Mouse (Mus musculus) forebrain, embryonic 15.5 days (tissue): ENCODE measurements around the gene Fgfr2. TPM values are rescaled to one million over a fixed set of nuclear protein-coding genes. Genes with fewer than 3 reads are reported as not detected.
A peak's percentile ranks its signal among the peaks of the same experiment; 100 is the strongest.

Source experiments
- ATAC-seq: fragments of 200-750 bp; cut with Nextera tagmentation; replicated peaks from 2 replicates; pipeline ENCODE4 v1.8.0; 2017; ENCODE audit warnings: mild to moderate bottlenecking, moderate TSS enrichment, moderate library complexity
- H3K27ac ChIP-seq: fragments of 300-500 bp; sonication (generic); replicated peaks from 2 replicates; pipeline ENCODE4 v1.5.1; 2015; ENCODE audit warnings: mild to moderate bottlenecking, inconsistent platforms
- H3K27me3 ChIP-seq: fragments of 300-500 bp; sonication (generic); 2 replicates; pipeline ENCODE4 v1.6.1; 2015; ENCODE audit warnings: inconsistent platforms
- H3K36me3 ChIP-seq: fragments of 300-500 bp; sonication (generic); 2 replicates; pipeline ENCODE4 v1.6.1; 2015; ENCODE audit warnings: mild to moderate bottlenecking, inconsistent platforms
- H3K4me1 ChIP-seq: fragments of 300-500 bp; sonication (generic); 2 replicates; pipeline ENCODE4 v1.6.1; 2015; ENCODE audit warnings: inconsistent platforms
- H3K4me2 ChIP-seq: fragments of 300-500 bp; sonication (generic); replicated peaks from 2 replicates; pipeline ENCODE4 v1.6.1; 2015; ENCODE audit warnings: mild to moderate bottlenecking, inconsistent platforms
- H3K4me3 ChIP-seq: fragments of 300-500 bp; sonication (generic); 2 replicates; pipeline ENCODE4 v1.5.1; 2015; ENCODE audit warnings: mild to moderate bottlenecking, inconsistent platforms
- H3K9ac ChIP-seq: fragments of 300-500 bp; sonication (generic); replicated peaks from 2 replicates; pipeline ENCODE4 v1.6.1; 2015; ENCODE audit warnings: mild to moderate bottlenecking, inconsistent platforms
- H3K9me3 ChIP-seq: fragments of 300-500 bp; sonication (generic); 2 replicates; pipeline ENCODE4 v1.6.1; 2016; ENCODE audit warnings: inconsistent platforms
- WGBS: fragments of 180-500 bp; shearing (Covaris S2); methylation state at CpG from one replicate; pipeline ENCODE4 v1.1.7; 2015; ENCODE audit warnings: mixed read lengths; 5-methylcytosine and 5-hydroxymethylcytosine counted together
- polyA plus RNA-seq: library from polyadenylated mRNA; unstranded; fragments of >200 nt; fragmentation: Nextera tagmentation; extraction: Ambion mirVana; gene quantifications from 2 replicates; pipeline ENCODE4 v1.2.1, GENCODE M21; 2015

Gene Fgfr2
- polyA plus RNA-seq, 1 experiment from 2014 or later = 48.1 TPM

- no peaks in the 10 kb centered on the region for H3K9me3 ChIP-seq
- peak; percentile 51; the same call in 1 of the 2 replicates for ATAC-seq
- H3K4me3 ChIP-seq = no peak overlapping the region
- WGBS = 27% methylated on average over 13 of the region's 13 CpGs
- H3K27ac ChIP-seq = peak overlapping the region; percentile 25; the same call in 1 of the 2 replicates
- H3K27me3 ChIP-seq = no peaks in the 10 kb centered on the region
- no peak overlapping the region for H3K9ac ChIP-seq
- H3K36me3 ChIP-seq = no peaks in the 10 kb centered on the region
- H3K4me1 ChIP-seq = peaks cover 36% of the 10 kb centered on the region
- no peak overlapping the region for H3K4me2 ChIP-seq
Observed at GRCm38 (mm10) chr7:130574211-130574991, 2548.7 kb downstream of the Fgfr2 start.

GRCm38 (mm10) chr7:130573746-130574145, 2549.4 kb downstream of the Fgfr2 start:
- WGBS = 88% methylated on average over 10 of the region's 10 CpGs
- no peak for ATAC-seq
- Histone ChIP-seq H3K9ac (no peak overlapping the region), H3K4me1 (peaks cover 36% of the 10 kb centered on the region), H3K4me2 (no peak overlapping the region), H3K9me3 (no peaks in the 10 kb centered on the region), H3K27ac (no peak overlapping the region), H3K36me3 (no peaks in the 10 kb centered on the region), H3K27me3 (no peaks in the 10 kb centered on the region), H3K4me3 (no peak overlapping the region)

GRCm38 (mm10) chr7:130572821-130573220, 2550.3 kb downstream of the Fgfr2 start, which contains the start of gene Nsmce4a:
Gene Nsmce4a, minus strand, starts transcription at chr7:130573118.
- H3K36me3 ChIP-seq = no peaks in the 10 kb centered on the region
- ATAC-seq = no peak
- H3K4me1 ChIP-seq = peaks cover 36% of the 10 kb centered on the region
- H3K4me2 ChIP-seq = no peak within 1 kb of the TSS
- H3K9ac ChIP-seq = no peak within 1 kb of the TSS
- 76% methylated on average over 11 of the region's 11 CpGs for WGBS
- H3K27me3 ChIP-seq = no peaks in the 10 kb centered on the region
- no peak within 1 kb of the TSS for H3K27ac ChIP-seq
- H3K4me3 ChIP-seq = no peak within 1 kb of the TSS
- no peaks in the 10 kb centered on the region for H3K9me3 ChIP-seq

DNA sequence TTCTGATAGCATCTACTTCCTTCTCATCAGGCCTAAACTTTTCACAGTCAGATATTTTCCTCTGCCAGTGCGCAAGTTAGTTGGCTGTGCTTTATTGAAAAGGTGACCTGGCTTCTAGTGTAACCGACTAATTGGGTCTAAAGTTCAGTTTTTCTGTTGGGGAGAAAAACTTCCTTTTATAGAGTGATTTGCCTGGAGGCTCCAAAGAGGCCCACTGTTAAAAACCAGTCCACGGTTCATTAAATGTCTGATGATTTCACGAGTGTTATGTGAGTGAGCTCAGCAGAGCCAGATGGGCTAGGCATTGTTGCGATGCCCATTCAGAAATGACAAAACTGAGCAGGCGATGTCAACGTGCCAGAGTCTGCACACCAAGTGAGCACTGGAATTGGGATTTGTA, 2552.7 kb downstream of the Fgfr2 start:
- H3K27ac ChIP-seq = peak overlapping the region; percentile 37; the same call in 1 of the 2 replicates
- no peak overlapping the region for H3K4me3 ChIP-seq
- 15% methylated on average over 7 of the region's 7 CpGs for WGBS
- no peaks in the 10 kb centered on the region for H3K36me3 ChIP-seq
- H3K9ac ChIP-seq = no peak overlapping the region
- ATAC-seq = 0 out of 2 replicates have a peak, but pooled peaks have one; percentile 35
- H3K4me2 ChIP-seq = no peak overlapping the region
- peaks cover 21% of the 10 kb centered on the region for H3K4me1 ChIP-seq
- H3K9me3 ChIP-seq = no peaks in the 10 kb centered on the region
- H3K27me3 ChIP-seq = no peaks in the 10 kb centered on the region

DNA sequence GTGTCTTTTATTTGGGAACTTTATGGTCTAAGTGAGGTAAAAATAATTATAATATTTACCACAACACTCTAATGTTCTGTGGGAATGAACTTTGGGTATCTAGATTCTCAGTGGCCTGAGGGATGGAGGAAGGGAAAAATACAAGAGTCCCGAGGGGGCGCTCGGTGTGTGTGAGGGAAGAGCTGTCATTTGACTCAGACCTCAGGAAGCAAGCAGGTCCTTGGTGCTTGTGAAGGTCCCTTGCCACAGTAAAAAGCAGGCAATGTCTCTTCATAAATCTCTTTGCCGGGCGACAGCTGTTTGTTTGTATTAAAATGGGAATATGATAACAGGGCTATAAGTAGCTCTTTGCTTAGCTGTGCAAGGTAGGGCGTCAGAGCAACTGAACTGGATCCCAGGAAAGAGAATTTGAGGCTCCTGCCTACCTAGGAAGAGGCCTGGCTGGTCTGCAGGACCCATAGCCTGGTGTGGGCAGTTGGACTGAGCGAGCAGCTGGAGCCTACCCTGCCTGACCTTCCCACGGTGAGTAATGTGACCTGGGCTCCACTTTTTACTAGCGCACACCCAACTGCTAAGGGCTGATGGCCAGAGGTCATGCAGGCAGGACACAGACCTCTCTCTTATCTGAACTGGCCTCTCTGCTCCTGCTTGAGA, 2554.2 kb downstream of the Fgfr2 start:
- WGBS = 92% methylated on average over 9 of the region's 9 CpGs
- Histone ChIP-seq H3K27ac (no peak overlapping the region), H3K27me3 (no peaks in the 10 kb centered on the region), H3K4me1 (peaks cover 14% of the 10 kb centered on the region; the same call in 1 of the 2 replicates), H3K36me3 (no peaks in the 10 kb centered on the region), H3K4me2 (no peak overlapping the region), H3K9ac (no peak overlapping the region), H3K9me3 (no peaks in the 10 kb centered on the region), H3K4me3 (no peak overlapping the region)
- no peak for ATAC-seq

GRCm38 (mm10) chr7:130564596-130564995, 2558.6 kb downstream of the Fgfr2 start:
- Histone ChIP-seq H3K4me1 (0 out of 2 replicates have a peak, but pooled peaks cover 4% of the 10 kb centered on the region), H3K27me3 (no peaks in the 10 kb centered on the region), H3K4me2 (no peak overlapping the region), H3K4me3 (no peak overlapping the region), H3K9ac (no peak overlapping the region), H3K27ac (peak overlapping the region; percentile 37), H3K36me3 (no peaks in the 10 kb centered on the region), H3K9me3 (no peaks in the 10 kb centered on the region)
- WGBS = 50% methylated on average over 3 of the region's 3 CpGs
- no peak for ATAC-seq

GRCm38 (mm10) chr7:130563880-130564279, 2559.3 kb downstream of the Fgfr2 start:
- WGBS = 69% methylated on average over 4 of the region's 4 CpGs
- Histone ChIP-seq H3K36me3 (no peaks in the 10 kb centered on the region), H3K27me3 (no peaks in the 10 kb centered on the region), H3K9me3 (no peaks in the 10 kb centered on the region), H3K4me2 (no peak overlapping the region), H3K4me3 (no peak overlapping the region), H3K4me1 (0 out of 2 replicates have a peak, but pooled peaks cover 4% of the 10 kb centered on the region), H3K9ac (no peak overlapping the region), H3K27ac (no peak overlapping the region)
- ATAC-seq = no peak

GRCm38 (mm10) chr7:130563276-130563675, 2559.9 kb downstream of the Fgfr2 start:
- no peak overlapping the region for H3K9ac ChIP-seq
- H3K4me1 ChIP-seq = 0 out of 2 replicates have a peak, but pooled peaks cover 4% of the 10 kb centered on the region
- no peaks in the 10 kb centered on the region for H3K27me3 ChIP-seq
- no peaks in the 10 kb centered on the region for H3K9me3 ChIP-seq
- no peak overlapping the region for H3K4me3 ChIP-seq
- no peak overlapping the region for H3K4me2 ChIP-seq
- WGBS = 96% methylated on average over 4 of the region's 4 CpGs
- H3K36me3 ChIP-seq = no peaks in the 10 kb centered on the region
- no peak overlapping the region for H3K27ac ChIP-seq
- ATAC-seq = no peak

- Histone ChIP-seq H3K27me3 (no peaks in the 10 kb centered on the region), H3K36me3 (no peaks in the 10 kb centered on the region), H3K27ac (no peak overlapping the region), H3K4me3 (no peak overlapping the region), H3K9me3 (no peaks in the 10 kb centered on the region), H3K9ac (no peak overlapping the region), H3K4me1 (0 out of 2 replicates have a peak, but pooled peaks cover 4% of the 10 kb centered on the region), H3K4me2 (no peak overlapping the region)
- 88% methylated on average over 1 of the region's 1 CpGs for WGBS
- ATAC-seq = no peak
Observed at GRCm38 (mm10) chr7:130560933-130561332, 2562.2 kb downstream of the Fgfr2 start.

GRCm38 (mm10) chr7:130558592-130558991, 2564.6 kb downstream of the Fgfr2 start:
- no peak overlapping the region for H3K9ac ChIP-seq
- H3K9me3 ChIP-seq = no peaks in the 10 kb centered on the region
- no peaks in the 10 kb centered on the region for H3K36me3 ChIP-seq
- 84% methylated on average over 4 of the region's 4 CpGs for WGBS
- 0 out of 2 replicates have a peak, but pooled peaks cover 9% of the 10 kb centered on the region for H3K4me1 ChIP-seq
- H3K27me3 ChIP-seq = no peaks in the 10 kb centered on the region
- H3K27ac ChIP-seq = no peak overlapping the region
- no peak for ATAC-seq
- H3K4me2 ChIP-seq = no peak overlapping the region
- H3K4me3 ChIP-seq = no peak overlapping the region

DNA sequence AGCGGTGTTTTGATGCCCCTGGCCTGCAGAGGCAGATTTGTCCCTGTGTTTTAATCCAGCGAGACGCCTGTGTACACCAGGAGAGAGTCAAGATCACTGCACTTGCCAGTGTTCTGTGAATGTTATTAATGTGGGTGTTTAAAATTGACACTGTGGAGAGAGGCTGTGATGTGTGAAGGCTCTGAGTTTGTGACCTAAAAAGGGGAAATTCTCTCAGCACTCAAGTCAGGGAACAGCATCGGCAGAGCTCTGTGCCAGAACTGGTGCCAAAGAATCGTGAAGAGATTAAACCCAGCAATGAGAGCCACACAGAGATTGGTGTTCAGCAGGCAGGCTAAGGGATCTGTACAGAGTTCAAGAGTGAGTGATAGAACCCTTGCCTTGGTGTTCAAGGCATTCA, 2567.6 kb downstream of the Fgfr2 start:
- Histone ChIP-seq H3K4me1 (peaks cover 19% of the 10 kb centered on the region; the same call in 1 of the 2 replicates), H3K9me3 (no peaks in the 10 kb centered on the region), H3K27me3 (no peaks in the 10 kb centered on the region), H3K4me2 (no peak overlapping the region), H3K36me3 (no peaks in the 10 kb centered on the region), H3K27ac (no peak overlapping the region), H3K4me3 (no peak overlapping the region), H3K9ac (no peak overlapping the region)
- no peak for ATAC-seq
- WGBS = 31% methylated on average over 5 of the region's 5 CpGs

GRCm38 (mm10) chr7:130553321-130553720, 2569.8 kb downstream of the Fgfr2 start:
- Histone ChIP-seq H3K4me3 (no peak overlapping the region), H3K36me3 (no peaks in the 10 kb centered on the region), H3K27ac (no peak overlapping the region), H3K4me1 (peaks cover 19% of the 10 kb centered on the region; the same call in 1 of the 2 replicates), H3K4me2 (no peak overlapping the region), H3K27me3 (no peaks in the 10 kb centered on the region), H3K9ac (no peak overlapping the region), H3K9me3 (no peaks in the 10 kb centered on the region)
- 44% methylated on average over 4 of the region's 4 CpGs for WGBS
- ATAC-seq = no peak
